Mouse (Mus musculus) adrenal gland, adult 18-20 months (tissue): ENCODE measurements around the gene Nat10. TPM values are rescaled to one million over a fixed set of nuclear protein-coding genes. Genes with fewer than 3 reads are reported as not detected.

Experiments used
- DNase-seq, 2 experiments: peaks; one replicate each; pipeline ENCODE4 v3.0.0; 2021 to 2022; ENCODE audit warnings: low spot score in 2 of 2
- long read RNA-seq, 2 experiments: library from polyadenylated mRNA; stranded (forward); transcript quantifications; one replicate each; pipeline ENCODE4 v2.0.0; 2021
- total RNA-seq, 2 experiments: library from RNA; stranded (reverse); gene quantifications; 1 replicate in 1 of 2; 2 replicates in 1 of 2; pipeline ENCODE4 v1.2.3; 2021

Nat10 gene
- total RNA-seq: 10 to 100 TPM; 33.7 to 41.3 TPM
- long read RNA-seq, experiment 1, transcript Nat10-201 (29 exons, 3,879 nt): major isoform, 12 of 15 reads
- long read RNA-seq, experiment 1, partial matches to known transcripts: 0 of 15 reads
- long read RNA-seq, experiment 1, other reads (novel, unspliced or antisense): 3 of 15 reads
- long read RNA-seq, experiment 2, transcript Nat10-201 (29 exons, 3,879 nt): major isoform, 9 of 20 reads
- long read RNA-seq, experiment 2, partial matches to known transcripts: 9 of 20 reads
- long read RNA-seq, experiment 2, other reads (novel, unspliced or antisense): 2 of 20 reads

- DNase-seq: peak; percentile 94 to 98
Observed at GRCm38 (mm10) chr2:103760906-103761716, at the start of gene Nat10. Gene Nat10, minus strand, starts transcription at chr2:103761270.

DNA sequence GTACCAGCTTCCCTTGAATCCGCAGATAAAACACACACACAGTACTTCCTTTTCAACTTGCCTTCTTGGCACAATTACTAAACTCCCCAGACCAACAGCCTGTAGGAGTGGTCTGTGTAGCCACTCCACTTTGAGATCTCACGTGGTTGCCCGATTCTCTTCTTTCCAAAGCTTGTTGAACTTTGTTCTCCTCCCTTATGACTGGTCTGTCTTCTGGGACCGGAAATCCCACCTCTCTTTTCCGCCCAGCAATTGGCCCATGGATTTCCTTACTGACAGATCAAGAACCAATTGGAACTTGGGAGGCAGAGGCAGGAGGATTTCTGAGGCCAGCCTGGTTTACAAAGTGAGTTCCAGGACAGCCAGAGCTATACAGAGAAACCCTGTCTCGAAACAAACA lies 49.3 kb upstream of the Nat10 start:
- DNase-seq: no peak

DNA sequence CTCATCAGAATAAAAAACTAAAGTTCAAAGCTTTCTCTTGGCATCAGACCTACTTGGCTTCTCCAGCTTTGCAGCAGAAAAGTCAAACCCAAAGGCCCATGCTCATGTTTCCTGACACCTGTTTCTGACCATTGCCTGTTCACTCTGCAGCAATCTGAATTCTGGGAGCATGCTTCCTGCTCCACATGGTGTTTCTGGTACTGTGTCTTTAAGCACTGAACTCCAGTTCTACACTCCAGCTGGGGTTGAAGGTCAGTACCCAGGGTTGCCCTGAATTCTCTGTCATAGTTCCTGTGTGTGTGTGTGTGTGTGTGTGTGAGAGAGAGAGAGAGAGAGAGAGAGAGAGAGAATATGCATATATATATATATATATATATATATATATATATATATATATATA lies 47.4 kb upstream of the Nat10 start:
- no peak for DNase-seq

DNA sequence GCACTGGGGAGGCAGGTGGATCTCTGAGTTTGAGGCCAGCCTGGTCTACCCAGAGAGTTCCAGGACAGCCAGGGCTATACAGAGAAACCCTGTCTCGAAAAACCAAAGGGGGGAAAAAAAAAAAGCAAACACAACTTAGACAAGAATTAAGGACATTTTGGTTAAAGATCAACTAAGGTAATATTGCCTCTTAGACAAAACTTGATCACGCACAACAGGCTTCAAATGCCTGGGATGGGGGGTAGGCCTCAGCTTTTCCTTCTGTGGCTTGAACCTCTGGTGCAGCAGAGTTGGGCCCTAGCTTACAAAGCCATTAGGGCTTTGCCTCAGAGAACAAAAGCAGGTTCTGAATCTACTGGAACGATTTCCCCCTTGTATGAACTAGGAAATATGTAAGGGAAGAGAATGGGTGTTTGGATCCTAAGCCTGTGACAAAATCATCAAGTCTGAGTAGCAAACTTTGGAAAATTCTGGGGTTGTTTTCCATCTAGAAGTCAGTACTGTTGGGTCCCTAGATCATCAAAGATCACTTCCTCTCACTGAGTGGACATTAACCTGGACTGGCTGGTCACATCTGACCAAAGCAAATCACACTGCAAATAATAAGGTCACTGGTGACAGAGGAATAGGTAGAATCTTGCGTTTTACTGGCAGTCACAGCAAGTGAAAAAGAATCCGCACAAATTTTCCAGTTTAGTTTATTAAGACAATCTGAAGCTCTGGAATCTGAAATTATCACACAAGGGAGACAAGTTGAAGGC lies 42.9 kb upstream of the Nat10 start:
- DNase-seq: no peak

- DNase-seq: no peak
Observed at GRCm38 (mm10) chr2:103802422-103802821, 41.4 kb upstream of the Nat10 start.

DNA sequence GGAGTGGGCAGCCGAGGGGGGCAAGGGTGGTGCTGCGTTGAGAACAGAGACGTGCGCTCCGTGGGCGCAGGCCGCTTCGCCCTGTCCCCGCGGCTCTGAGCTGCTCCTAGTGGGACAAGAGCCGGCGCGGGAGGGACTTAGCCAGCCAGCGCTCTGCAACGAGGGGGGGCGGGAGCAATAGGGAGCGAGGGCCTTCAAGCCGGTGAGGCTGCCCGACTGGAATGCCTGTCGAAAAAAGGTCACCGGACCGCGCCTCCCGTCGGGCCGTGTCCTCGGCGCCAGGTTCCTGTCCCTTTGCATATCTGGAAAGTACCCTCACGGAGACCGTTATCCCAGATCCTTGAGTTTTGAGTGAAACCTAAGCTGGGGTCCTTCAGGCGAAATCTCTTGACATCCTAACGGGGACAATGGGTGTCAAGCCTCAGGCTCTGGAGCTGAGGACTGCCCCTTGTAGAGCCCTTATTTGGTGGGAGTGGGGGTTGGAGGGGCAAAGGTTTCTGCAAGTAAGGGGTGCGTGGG lies 36.5 kb upstream of the Nat10 start, which contains the start of gene Caprin1:
Gene Caprin1, minus strand, starts transcription at position 159 of the 519 bp plus-strand sequence.
- DNase-seq: peak; percentile 87 to 90

- peak; percentile 80 to 87 for DNase-seq
Observed at GRCm38 (mm10) chr2:103796861-103797466, 35.9 kb upstream of the Nat10 start.

DNA sequence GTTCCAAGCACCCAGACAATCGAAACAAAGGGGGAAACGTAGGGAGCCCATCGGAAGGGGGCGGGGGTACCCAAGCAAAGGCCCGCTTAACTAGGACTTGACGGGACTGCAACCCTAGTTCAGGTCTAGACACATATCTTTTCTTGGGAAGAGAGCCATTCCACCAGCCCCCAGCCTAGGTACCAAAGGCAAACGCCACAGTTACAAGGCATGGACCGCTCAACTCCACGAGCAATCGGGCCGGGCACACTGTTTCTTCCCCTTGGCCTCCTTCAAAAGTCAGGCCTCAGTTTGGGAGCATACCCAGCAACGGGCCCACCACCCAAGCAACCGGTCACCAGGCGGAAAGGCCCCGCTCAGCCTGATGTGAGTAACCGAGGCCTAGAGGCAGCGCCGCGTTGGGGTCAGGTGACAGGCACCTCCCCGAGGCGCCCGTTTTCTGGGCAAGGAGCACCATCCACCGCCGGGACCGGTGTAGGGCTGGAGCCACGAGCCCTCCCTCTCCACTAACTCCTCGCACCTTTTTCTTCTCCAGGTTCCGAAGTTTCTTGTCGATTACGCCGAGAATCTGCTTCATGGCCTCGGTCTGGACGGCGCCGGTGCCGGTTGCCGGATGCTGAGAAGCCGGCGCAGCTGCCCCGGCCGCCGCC lies 35.3 kb upstream of the Nat10 start:
- peak; percentile 64 to 67 for DNase-seq

DNA sequence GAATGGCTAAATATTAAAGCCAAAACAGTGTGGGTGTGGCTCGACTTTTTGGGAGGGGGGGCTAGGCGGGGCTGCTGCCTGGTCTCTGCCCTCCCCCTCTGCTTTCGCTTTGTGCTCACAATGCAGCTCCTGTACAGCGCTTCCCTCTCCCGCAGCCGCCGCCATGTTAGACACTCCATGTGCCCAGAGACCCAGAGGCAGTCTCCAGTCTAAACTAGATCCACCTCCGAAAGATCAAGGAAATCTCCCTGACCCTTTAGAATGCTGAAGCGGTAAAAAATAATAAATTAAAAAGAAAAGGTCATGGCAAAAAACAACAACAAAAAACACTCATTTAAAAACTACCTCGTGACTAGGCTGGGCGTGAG lies 34.8 kb upstream of the Nat10 start:
- peak; percentile 76 to 77 for DNase-seq

DNA sequence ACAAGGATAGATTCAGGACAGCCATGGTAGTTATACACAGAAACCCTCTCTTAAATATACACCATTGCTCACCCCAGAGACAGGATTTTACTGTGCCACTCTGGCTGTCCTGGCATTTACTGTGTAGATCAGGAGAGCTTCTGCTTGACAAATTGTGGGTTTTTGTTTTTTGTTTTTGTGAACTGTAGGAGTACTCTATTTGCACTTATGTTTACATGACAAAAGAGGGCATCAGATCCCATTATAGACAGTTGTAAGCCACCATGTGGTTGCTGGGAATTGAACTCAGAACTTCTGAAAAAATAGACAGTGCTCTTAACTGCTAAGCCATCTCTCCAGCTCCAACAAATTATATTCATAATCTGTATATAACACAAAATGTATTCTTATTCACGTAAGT lies 30.9 kb upstream of the Nat10 start:
- DNase-seq: no peak

GRCm38 (mm10) chr2:103785735-103786134 lies 24.7 kb upstream of the Nat10 start:
- no peak for DNase-seq

GRCm38 (mm10) chr2:103784621-103785020 lies 23.6 kb upstream of the Nat10 start:
- no peak for DNase-seq

- no peak for DNase-seq
Observed at GRCm38 (mm10) chr2:103762492-103762891, 1.4 kb upstream of the Nat10 start.

- no peak for DNase-seq
Observed at GRCm38 (mm10) chr2:103761993-103762392, 923 bp upstream of the Nat10 start.

DNA sequence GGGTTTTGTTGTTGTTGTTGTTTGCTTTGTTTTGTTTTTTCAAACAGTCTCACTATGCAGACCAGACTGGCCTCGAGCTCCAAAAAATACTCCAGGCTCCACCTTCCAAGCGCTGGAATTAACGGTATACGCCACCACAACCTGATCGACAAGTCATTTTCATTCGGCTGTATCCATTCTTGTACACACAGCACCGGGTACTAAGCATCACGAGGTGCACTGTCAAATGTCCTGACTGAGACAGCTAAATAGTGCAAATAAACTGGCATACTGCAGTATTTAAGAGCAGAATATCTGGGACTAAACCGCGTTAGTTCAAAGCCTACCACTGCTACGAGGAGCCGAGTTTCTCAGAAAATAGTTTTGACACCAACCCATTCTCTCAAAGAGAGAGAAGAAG lies 649 bp downstream of the Nat10 start:
- no peak for DNase-seq

DNA sequence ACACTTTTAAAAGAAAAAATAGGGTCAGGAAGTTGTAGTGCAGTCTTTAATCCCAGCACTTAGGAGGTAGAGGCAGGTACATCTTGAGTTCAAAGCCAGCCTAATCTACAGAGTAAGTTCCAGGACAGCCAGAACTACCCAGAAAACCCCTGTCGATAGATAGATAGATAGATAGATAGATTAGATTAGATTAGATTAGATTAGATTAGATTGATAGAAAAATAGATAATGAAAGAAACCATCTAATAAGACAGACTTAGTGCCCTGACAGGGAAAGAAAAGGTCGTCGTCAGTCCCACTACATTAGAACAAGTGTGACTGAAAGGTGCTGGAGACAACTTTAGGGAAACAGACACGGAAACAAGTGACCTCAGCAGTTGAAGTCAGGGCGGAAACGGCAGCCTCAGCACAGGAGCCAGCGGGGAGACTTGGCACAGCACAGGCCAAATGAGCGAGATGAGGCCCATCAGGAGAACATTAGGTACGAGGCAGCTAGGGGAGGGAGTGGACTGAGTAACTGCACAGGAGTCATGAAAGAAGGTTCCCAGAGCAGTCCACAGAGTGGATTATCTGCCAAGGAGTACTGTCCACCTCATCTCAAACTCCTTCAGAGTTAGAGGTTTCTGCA lies 5.5 kb downstream of the Nat10 start:
- no peak for DNase-seq

DNA sequence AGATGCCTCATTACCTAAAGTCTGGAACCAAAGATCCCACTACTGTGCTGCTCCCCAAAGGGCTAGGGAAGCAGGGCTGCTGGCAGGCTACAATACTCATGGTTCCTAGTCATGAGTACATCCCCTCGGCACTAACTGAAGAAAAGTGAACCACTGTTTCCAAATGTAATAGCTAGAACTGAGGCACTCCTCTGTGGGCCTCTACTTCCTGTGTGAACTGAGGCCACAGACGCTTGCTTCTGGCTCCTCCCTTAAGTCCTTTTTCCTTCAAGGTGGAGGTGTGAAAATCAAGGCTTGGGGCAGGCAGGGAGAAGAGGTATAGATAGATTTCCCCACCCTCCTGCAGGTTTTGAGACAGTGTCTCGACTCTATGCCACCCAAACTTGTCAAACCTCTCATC lies 6.5 kb downstream of the Nat10 start:
- no peak for DNase-seq

- no peak for DNase-seq
Observed at GRCm38 (mm10) chr2:103751771-103752170, 9.3 kb downstream of the Nat10 start.

DNA sequence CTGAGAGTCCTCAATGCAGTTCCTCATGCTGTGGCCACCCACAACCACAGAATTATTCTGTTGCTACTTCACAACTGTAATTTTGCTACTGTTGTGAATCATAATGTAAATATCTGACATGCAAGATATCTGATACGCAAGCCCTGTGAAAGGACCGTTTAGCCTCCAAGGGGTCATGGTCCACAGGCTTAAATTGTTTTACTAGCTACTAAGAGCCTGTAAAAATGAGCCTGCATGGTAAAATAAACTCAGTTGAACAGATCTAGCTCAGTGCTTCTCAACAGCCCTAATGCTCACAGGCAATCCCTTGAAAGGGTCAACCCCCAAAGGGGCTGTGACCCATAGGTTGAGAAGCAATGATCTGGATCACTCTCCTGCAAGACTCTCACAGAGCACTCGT lies 12.0 kb downstream of the Nat10 start:
- no peak for DNase-seq

DNA sequence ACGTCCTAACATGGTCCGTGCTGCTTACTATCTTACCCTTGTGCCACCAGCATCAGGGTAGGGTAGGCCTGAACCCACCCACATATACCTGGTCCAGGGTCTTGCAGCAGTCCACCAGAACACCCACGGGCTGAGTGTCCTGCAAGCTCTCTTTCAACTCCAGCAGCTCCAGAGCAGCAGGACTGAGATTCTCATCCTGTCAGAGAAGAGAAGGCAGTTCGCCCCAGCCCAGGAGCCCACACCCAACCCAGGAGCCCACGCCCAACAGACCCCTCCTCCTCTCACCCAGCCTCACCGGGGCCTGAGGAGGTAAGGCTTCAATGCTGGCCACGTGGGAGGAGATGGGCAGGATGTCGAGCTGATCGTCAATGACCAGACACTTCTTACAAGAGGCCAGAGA lies 13.2 kb downstream of the Nat10 start:
- DNase-seq: no peak
